Mouse (Mus musculus) embryonic facial prominence, embryonic 13.5 days (tissue): Measurements from ENCODE around the gene Rbm47. TPM values are rescaled to one million over a fixed set of nuclear protein-coding genes. Genes with fewer than 3 reads are reported as not detected.

Experiments used
- ATAC-seq: fragments of 200-750 bp; cut with Nextera tagmentation; 2 replicates; pipeline ENCODE4 v1.8.0; 2017; ENCODE audit warnings: low read depth; ENCODE audit not compliant: insufficient number of reproducible peaks, insufficient read depth, low FRiP score, low TSS enrichment
- H3K27ac ChIP-seq: fragments of 300-500 bp; sonication (generic); 2 replicates; pipeline ENCODE4 v1.5.1; 2015; ENCODE audit warnings: moderate library complexity, mild to moderate bottlenecking, inconsistent platforms
- H3K27me3 ChIP-seq: fragments of 300-500 bp; sonication (generic); 2 replicates; pipeline ENCODE4 v1.6.1; 2015; ENCODE audit warnings: mild to moderate bottlenecking, inconsistent platforms
- H3K36me3 ChIP-seq: fragments of 300-500 bp; sonication (generic); 2 replicates; pipeline ENCODE4 v1.6.1; 2015; ENCODE audit warnings: mild to moderate bottlenecking, inconsistent platforms
- H3K4me1 ChIP-seq: fragments of 300-500 bp; sonication (generic); 2 replicates; pipeline ENCODE4 v1.6.1; 2015; ENCODE audit warnings: inconsistent platforms
- H3K4me2 ChIP-seq: fragments of 300-500 bp; sonication (generic); 2 replicates; pipeline ENCODE4 v1.6.1; 2015; ENCODE audit warnings: moderate library complexity, mild to moderate bottlenecking, inconsistent platforms
- H3K4me3 ChIP-seq: fragments of 300-500 bp; sonication (generic); 2 replicates; pipeline ENCODE4 v1.5.1; 2015; ENCODE audit warnings: mild to moderate bottlenecking, inconsistent platforms
- H3K9ac ChIP-seq: fragments of 300-500 bp; sonication (generic); 2 replicates; pipeline ENCODE4 v1.6.1; 2015; ENCODE audit warnings: mild to moderate bottlenecking, inconsistent platforms
- H3K9me3 ChIP-seq: fragments of 300-500 bp; sonication (generic); 2 replicates; pipeline ENCODE4 v1.6.1; 2016; ENCODE audit warnings: inconsistent platforms
- WGBS: fragments of 180-500 bp; shearing (Covaris S2); methylation state at CpG from one replicate; pipeline ENCODE4 v1.1.7; 2015; ENCODE audit warnings: mixed read lengths; 5-methylcytosine and 5-hydroxymethylcytosine counted together
- polyA plus RNA-seq: library from polyadenylated mRNA; unstranded; fragments of >200 nt; fragmentation: Nextera tagmentation; extraction: Ambion mirVana; gene quantifications from 2 replicates; pipeline ENCODE4 v1.2.1, GENCODE M21; 2015

The Rbm47 gene
- polyA plus RNA-seq, 1 experiment from 2014 or later, result 6.8 TPM

- Histone ChIP-seq H3K4me2 (no peak overlapping the region), H3K4me1 (peaks cover 4% of the 10 kb centered on the region), H3K9ac (no peak overlapping the region), H3K9me3 (no peaks in the 10 kb centered on the region), H3K4me3 (no peak overlapping the region), H3K27ac (no peak overlapping the region), H3K36me3 (no peaks in the 10 kb centered on the region), H3K27me3 (peaks cover 18% of the 10 kb centered on the region)
- WGBS, result 80% methylated on average over 9 of the region's 9 CpGs
- ATAC-seq, result no peak
Measured at GRCm38 (mm10) chr5:66156431-66156962, 16.4 kb downstream of the Rbm47 start.

GRCm38 (mm10) chr5:66154616-66155015 lies 18.3 kb downstream of the Rbm47 start:
- ATAC-seq, result no peak
- H3K4me2 ChIP-seq, result no peak overlapping the region
- H3K4me1 ChIP-seq, result peaks cover 9% of the 10 kb centered on the region
- 80% methylated on average over 6 of the region's 6 CpGs for WGBS
- no peak overlapping the region for H3K4me3 ChIP-seq
- no peak overlapping the region for H3K9ac ChIP-seq
- no peaks in the 10 kb centered on the region for H3K36me3 ChIP-seq
- H3K27me3 ChIP-seq, result peaks cover 28% of the 10 kb centered on the region
- H3K27ac ChIP-seq, result no peak overlapping the region
- H3K9me3 ChIP-seq, result no peaks in the 10 kb centered on the region

GRCm38 (mm10) chr5:66153486-66153885 lies 19.4 kb downstream of the Rbm47 start:
- WGBS, result 40% methylated on average over 5 of the region's 5 CpGs
- no peak overlapping the region for H3K4me3 ChIP-seq
- no peaks in the 10 kb centered on the region for H3K9me3 ChIP-seq
- no peaks in the 10 kb centered on the region for H3K36me3 ChIP-seq
- no peak overlapping the region for H3K4me2 ChIP-seq
- H3K4me1 ChIP-seq, result peaks cover 9% of the 10 kb centered on the region
- no peak for ATAC-seq
- H3K27ac ChIP-seq, result no peak overlapping the region
- no peak overlapping the region for H3K9ac ChIP-seq
- peaks cover 39% of the 10 kb centered on the region for H3K27me3 ChIP-seq

GRCm38 (mm10) chr5:66151301-66152188 lies 21.4 kb downstream of the Rbm47 start:
- H3K27me3 ChIP-seq, result peaks cover 41% of the 10 kb centered on the region
- H3K9me3 ChIP-seq, result no peaks in the 10 kb centered on the region
- peak overlapping the region; percentile 85 for H3K27ac ChIP-seq
- peak overlapping the region; percentile 74 for H3K9ac ChIP-seq
- H3K4me1 ChIP-seq, result peaks cover 9% of the 10 kb centered on the region
- ATAC-seq, result peak; percentile 48; the same call in 1 of the 2 replicates
- WGBS, result 4% methylated on average over 37 of the region's 37 CpGs
- H3K36me3 ChIP-seq, result no peaks in the 10 kb centered on the region
- H3K4me3 ChIP-seq, result peak overlapping the region; percentile 55
- peak overlapping the region; percentile 94 for H3K4me2 ChIP-seq

- H3K27ac ChIP-seq, result peak overlapping the region; percentile 85
Measured at GRCm38 (mm10) chr5:66150706-66151300, 22.1 kb downstream of the Rbm47 start.

GRCm38 (mm10) chr5:66150106-66150705 lies 22.7 kb downstream of the Rbm47 start:
- Histone ChIP-seq H3K4me1 (peaks cover 9% of the 10 kb centered on the region), H3K4me3 (peak overlapping the region; percentile 55), H3K36me3 (no peaks in the 10 kb centered on the region), H3K4me2 (peak overlapping the region; percentile 94), H3K9me3 (no peaks in the 10 kb centered on the region), H3K27me3 (peaks cover 41% of the 10 kb centered on the region), H3K27ac (peak overlapping the region; percentile 85), H3K9ac (peak overlapping the region; percentile 74)
- WGBS, result 2% methylated on average over 18 of the region's 18 CpGs
- ATAC-seq, result no peak

More at GRCm38 (mm10) chr5:66150706-66151300, 22.1 kb downstream of the Rbm47 start:
- Histone ChIP-seq H3K4me3 (peak overlapping the region; percentile 55), H3K36me3 (no peaks in the 10 kb centered on the region), H3K9me3 (no peaks in the 10 kb centered on the region), H3K4me2 (peak overlapping the region; percentile 94), H3K27me3 (peaks cover 41% of the 10 kb centered on the region), H3K4me1 (peaks cover 9% of the 10 kb centered on the region), H3K9ac (peak overlapping the region; percentile 74)
- under 1% methylated on average over 43 of the region's 43 CpGs for WGBS
- ATAC-seq, result peak; percentile 77; the same call in 1 of the 2 replicates

- no peaks in the 10 kb centered on the region for H3K9me3 ChIP-seq
- no peaks in the 10 kb centered on the region for H3K36me3 ChIP-seq
- H3K9ac ChIP-seq, result no peak overlapping the region
- no peak overlapping the region for H3K27ac ChIP-seq
- no peak for ATAC-seq
- H3K4me2 ChIP-seq, result peak overlapping the region; percentile 94
- H3K4me3 ChIP-seq, result peak overlapping the region; percentile 55
- H3K4me1 ChIP-seq, result peaks cover 9% of the 10 kb centered on the region
- 26% methylated on average over 3 of the region's 3 CpGs for WGBS
- H3K27me3 ChIP-seq, result peaks cover 41% of the 10 kb centered on the region
Measured at GRCm38 (mm10) chr5:66149571-66149970, 23.3 kb downstream of the Rbm47 start.

- ATAC-seq, result no peak
- no peak overlapping the region for H3K27ac ChIP-seq
- H3K4me2 ChIP-seq, result peak overlapping the region; percentile 94; the same call in 1 of the 2 replicates
- peaks cover 9% of the 10 kb centered on the region for H3K4me1 ChIP-seq
- H3K4me3 ChIP-seq, result no peak overlapping the region
- H3K36me3 ChIP-seq, result no peaks in the 10 kb centered on the region
- WGBS, result 64% methylated on average over 2 of the region's 2 CpGs
- no peak overlapping the region for H3K9ac ChIP-seq
- H3K27me3 ChIP-seq, result peaks cover 41% of the 10 kb centered on the region
- no peaks in the 10 kb centered on the region for H3K9me3 ChIP-seq
Measured at GRCm38 (mm10) chr5:66149111-66149510, 23.8 kb downstream of the Rbm47 start.

GRCm38 (mm10) chr5:66147313-66147712 lies 25.6 kb downstream of the Rbm47 start:
- WGBS, result 96% methylated on average over 3 of the region's 3 CpGs
- ATAC-seq, result no peak

GRCm38 (mm10) chr5:66145583-66145982 lies 27.3 kb downstream of the Rbm47 start:
- Histone ChIP-seq H3K4me2 (no peak overlapping the region), H3K9ac (no peak overlapping the region), H3K4me3 (no peak overlapping the region), H3K27me3 (peaks cover 14% of the 10 kb centered on the region), H3K4me1 (no peaks in the 10 kb centered on the region; the same call in 1 of the 2 replicates), H3K36me3 (no peaks in the 10 kb centered on the region), H3K9me3 (no peaks in the 10 kb centered on the region), H3K27ac (no peak overlapping the region)
- 85% methylated on average over 5 of the region's 5 CpGs for WGBS
- ATAC-seq, result no peak

More at GRCm38 (mm10) chr5:66147313-66147712, 25.6 kb downstream of the Rbm47 start:
- Histone ChIP-seq H3K4me3 (no peak overlapping the region), H3K36me3 (no peaks in the 10 kb centered on the region), H3K9ac (no peak overlapping the region), H3K9me3 (no peaks in the 10 kb centered on the region), H3K27ac (no peak overlapping the region), H3K4me2 (no peak overlapping the region), H3K27me3 (peaks cover 30% of the 10 kb centered on the region), H3K4me1 (peaks cover 9% of the 10 kb centered on the region)
